Mouse (Mus musculus) large intestine, adult 2 months (tissue): ENCODE measurements at regions not wholly inside any gene's neighbourhood (a gene's known extent, or its start where the extent isn't known, plus 50 kb on each side); places are given as distances from the start of the nearest gene placed in this dataset.
A peak's percentile ranks its signal among the peaks of the same experiment; 100 is the strongest.

Source experiments
- DNase-seq: peaks from one replicate; pipeline ENCODE4 v3.0.0-alpha.2; 2012; ENCODE audit warnings: low read depth, low spot score
- WGBS: fragments of 180-500 bp; shearing (Covaris S2); methylation state at CpG from one replicate; pipeline ENCODE4 v1.1.7; 2018; 5-methylcytosine and 5-hydroxymethylcytosine counted together

- DNase-seq: no peak
- WGBS: 65% methylated on average over 3 of the region's 3 CpGs
These were observed 325.9 kb upstream of the Actbl2 start for GRCm38 (mm10) chr13:110928894-110929293.

GRCm38 (mm10) chr13:110929579-110929978, 325.2 kb upstream of the Actbl2 start:
- WGBS: 74% methylated on average over 1 of the region's 1 CpGs
- no peak for DNase-seq

DNA sequence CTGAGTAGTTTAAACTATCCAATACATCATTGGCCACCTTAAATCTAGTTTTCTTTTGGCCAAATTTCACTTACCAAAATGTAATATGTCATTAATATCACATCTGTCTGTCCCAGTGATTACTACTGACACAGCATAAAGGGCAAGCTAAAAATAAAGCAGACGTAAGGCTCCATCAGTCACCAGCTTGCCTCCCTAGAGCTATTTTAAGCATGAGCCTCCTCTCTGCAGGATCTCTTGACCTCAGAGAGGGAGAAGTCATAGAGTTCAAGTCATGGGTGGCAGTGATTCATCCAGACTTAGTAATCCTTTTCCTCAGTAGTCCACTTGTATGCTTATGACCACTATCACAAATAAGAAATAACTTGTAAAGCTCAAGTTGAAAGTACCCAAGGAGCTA, 313.2 kb upstream of the Actbl2 start:
- DNase-seq: no peak
- WGBS: 72% methylated on average over 1 of the region's 1 CpGs

- DNase-seq: no peak
- 76% methylated on average over 4 of the region's 4 CpGs for WGBS
These were observed 311.7 kb upstream of the Actbl2 start for GRCm38 (mm10) chr13:110942986-110943644.

DNA sequence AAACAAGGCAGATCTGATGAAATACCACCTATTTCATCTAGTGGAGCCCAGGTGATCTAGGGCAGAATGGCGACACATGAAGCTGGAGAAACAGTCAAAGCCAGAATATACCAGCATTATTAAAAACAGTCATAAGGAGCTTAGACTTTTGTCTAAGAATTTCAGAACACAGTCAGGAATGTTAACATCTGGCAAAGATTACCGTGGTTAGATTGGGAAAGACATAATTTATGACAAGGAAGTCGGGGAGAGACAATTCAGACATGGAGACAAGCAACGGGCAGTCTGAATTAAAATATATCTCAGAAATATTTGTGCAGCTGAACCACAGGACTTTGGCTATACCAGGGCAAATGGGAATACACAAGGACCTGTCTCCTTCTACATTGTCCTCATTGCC, 310.8 kb upstream of the Actbl2 start:
- WGBS: 36% methylated on average over 4 of the region's 4 CpGs
- DNase-seq: no peak

- 62% methylated on average over 5 of the region's 5 CpGs for WGBS
- DNase-seq: no peak
These were observed 310.1 kb upstream of the Actbl2 start for GRCm38 (mm10) chr13:110944683-110945082.

- 28% methylated on average over 5 of the region's 5 CpGs for WGBS
These were observed 294.6 kb upstream of the Actbl2 start for GRCm38 (mm10) chr13:110960212-110960611.

GRCm38 (mm10) chr13:110967109-110967508, 287.7 kb upstream of the Actbl2 start:
- peak; percentile 19 for DNase-seq
- WGBS: 22% methylated on average over 8 of the region's 8 CpGs

More at GRCm38 (mm10) chr13:110960212-110960611, 294.6 kb upstream of the Actbl2 start:
- DNase-seq: no peak

GRCm38 (mm10) chr13:110967626-110968506, 286.9 kb upstream of the Actbl2 start:
- 26% methylated on average over 5 of the region's 5 CpGs for WGBS
- peak; percentile 72 for DNase-seq

- WGBS: 55% methylated on average over 7 of the region's 7 CpGs
These were observed 286.3 kb upstream of the Actbl2 start for GRCm38 (mm10) chr13:110968507-110968905.

GRCm38 (mm10) chr13:110977379-110977778, 277.4 kb upstream of the Actbl2 start:
- 80% methylated on average over 5 of the region's 5 CpGs for WGBS
- no peak for DNase-seq

More at GRCm38 (mm10) chr13:110968507-110968905, 286.3 kb upstream of the Actbl2 start:
- DNase-seq: no peak

DNA sequence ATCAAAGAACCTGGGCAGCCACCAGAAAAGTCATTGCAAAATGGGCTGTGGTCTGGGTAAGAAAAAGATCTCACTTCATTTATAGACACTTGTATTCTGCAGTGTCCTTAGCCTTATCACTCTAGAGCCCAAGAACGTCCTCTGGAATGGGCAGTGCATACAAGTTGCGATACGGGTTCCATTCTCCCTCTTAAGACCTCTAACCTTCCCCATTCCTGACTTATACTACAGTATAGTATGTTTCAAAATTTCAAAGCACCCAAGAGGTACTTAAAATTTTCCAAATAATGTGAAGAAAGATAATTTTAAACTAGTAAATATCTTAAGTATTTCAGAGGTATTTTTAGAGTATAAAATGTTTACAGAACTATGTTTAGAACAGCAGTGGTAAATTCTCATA, 276.8 kb upstream of the Actbl2 start:
- 68% methylated on average over 3 of the region's 3 CpGs for WGBS
- no peak for DNase-seq

- WGBS: 90% methylated on average over 2 of the region's 2 CpGs
- no peak for DNase-seq
These were observed 264.1 kb upstream of the Actbl2 start for GRCm38 (mm10) chr13:110990677-110991076.

DNA sequence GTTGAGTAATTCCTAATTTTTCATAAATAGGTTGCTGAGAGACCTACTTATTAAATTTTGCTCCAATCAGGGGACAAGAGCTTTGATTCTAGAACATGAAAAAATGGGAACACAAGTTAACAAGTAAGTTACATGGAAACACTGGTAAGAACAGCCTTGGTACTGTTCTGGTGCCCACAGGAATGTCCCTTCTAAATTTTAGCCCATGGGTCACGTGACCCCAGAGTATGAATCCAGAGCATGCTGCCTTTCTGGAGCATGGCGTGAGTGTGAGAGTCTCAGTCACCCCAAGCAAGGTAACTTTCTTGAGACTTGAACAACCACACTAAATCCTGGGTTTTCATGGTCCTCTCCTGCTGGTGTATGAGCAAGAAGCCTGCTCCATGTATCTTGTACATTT, 263.7 kb upstream of the Actbl2 start:
- DNase-seq: no peak
- 91% methylated on average over 2 of the region's 2 CpGs for WGBS

GRCm38 (mm10) chr13:110994596-110994995, 260.2 kb upstream of the Actbl2 start:
- 78% methylated on average over 3 of the region's 3 CpGs for WGBS
- DNase-seq: no peak

DNA sequence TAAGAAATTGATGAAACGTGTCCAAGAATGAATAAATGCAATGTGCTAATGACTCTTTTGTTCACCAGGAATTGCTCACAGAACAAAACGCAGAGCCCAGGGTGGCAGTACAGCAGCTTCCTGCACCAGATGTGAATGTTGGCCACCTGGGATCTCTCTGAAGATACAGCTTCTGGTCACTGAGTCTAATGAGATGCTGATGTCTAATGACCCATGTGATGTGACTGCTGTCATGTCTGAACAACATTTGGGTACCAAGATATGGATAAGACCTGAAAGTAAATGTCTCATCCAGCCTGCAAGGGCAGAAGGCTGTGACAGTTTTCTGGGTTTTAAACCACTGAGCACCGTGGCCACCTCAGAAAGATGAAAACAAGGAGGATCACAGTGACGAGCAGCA, 252.1 kb upstream of the Actbl2 start:
- DNase-seq: no peak
- 81% methylated on average over 4 of the region's 4 CpGs for WGBS

GRCm38 (mm10) chr13:111014142-111014541, 240.7 kb upstream of the Actbl2 start:
- DNase-seq: no peak
- WGBS: 86% methylated on average over 4 of the region's 4 CpGs

- DNase-seq: no peak
- WGBS: 33% methylated on average over 2 of the region's 2 CpGs
These were observed 224.7 kb upstream of the Actbl2 start for GRCm38 (mm10) chr13:111030111-111030510.

- WGBS: 71% methylated on average over 1 of the region's 1 CpGs
- DNase-seq: no peak
These were observed 223.2 kb upstream of the Actbl2 start for GRCm38 (mm10) chr13:111031633-111032032.

DNA sequence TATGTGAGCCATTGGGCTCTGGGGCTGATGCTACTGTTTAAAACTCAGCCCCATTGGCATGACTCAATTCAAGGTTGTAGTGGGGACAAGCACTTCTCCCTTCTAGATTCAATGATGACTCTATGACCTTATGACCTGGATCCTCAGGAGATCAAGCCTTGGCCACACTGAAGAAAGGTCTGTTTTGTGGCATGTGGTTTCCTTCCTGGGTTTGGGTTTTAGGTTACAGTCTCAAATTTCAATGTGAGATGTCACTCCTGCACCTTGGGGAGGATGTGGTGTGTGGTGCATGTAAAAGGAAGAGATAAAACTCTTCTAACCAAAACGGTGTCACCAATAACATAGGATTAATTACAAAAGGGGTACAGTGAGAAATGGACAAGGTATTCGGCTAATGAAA, 211.2 kb upstream of the Actbl2 start:
- no peak for DNase-seq
- 67% methylated on average over 2 of the region's 2 CpGs for WGBS
